Mouse (Mus musculus): ENCODE data around the gene Bpnt1. TPM values are rescaled to one million over a fixed set of nuclear protein-coding genes. Genes with fewer than 3 reads are reported as not detected.

Gene Bpnt1
- total RNA-seq, 2 experiments from 2014 or later = 73.6 to 79.0 TPM

- DNase-seq (ENCODE audit: low spot score in 2 of 2) = no peak
Measured at GRCm38 (mm10) chr1:185329851-185330250, 2.1 kb upstream of the Bpnt1 start.

DNA sequence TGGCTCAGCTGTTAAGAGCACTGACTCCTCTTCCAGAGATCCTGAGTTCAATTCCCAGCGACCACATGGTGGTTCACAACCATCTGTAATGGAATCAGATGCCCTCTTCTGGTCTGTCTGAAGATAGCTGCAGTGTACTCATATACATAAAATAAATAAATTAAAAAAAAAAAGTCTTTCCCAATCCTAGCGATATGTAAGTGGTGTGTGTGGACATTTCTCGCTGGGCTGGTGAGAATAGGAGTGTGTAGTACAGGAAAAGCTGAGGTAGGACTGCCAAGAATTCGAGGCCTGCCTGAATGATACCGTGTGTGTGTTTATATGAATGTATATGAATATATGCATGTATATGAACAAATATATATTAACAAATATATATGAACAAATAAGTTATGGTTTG is 585 bp upstream of the Bpnt1 start:
- DNase-seq (ENCODE audit: low spot score in 2 of 2) = no peak

DNA sequence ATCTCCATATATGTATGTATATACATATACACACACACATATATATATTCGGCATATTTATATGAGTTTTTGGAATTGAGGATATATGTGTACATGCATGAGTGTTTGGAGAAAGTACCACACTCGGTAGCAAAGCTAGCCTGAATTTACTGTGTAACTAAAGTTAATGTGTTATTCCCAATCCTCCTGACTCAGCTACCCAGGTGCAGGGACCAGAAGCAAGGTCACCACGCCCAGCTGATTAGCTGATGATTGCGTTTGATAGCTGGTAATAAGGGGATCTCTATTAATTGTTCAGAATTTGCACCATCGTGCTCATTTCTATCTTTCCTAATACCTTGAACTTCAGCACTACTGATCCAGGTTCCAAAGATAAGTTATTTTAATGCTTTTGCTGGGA is 1.7 kb downstream of the Bpnt1 start:
- no peak for DNase-seq (ENCODE audit: low spot score in 2 of 2)

- DNase-seq (ENCODE audit: low spot score in 2 of 2) = no peak
Measured at GRCm38 (mm10) chr1:185334136-185334535, 2.2 kb downstream of the Bpnt1 start.

DNA sequence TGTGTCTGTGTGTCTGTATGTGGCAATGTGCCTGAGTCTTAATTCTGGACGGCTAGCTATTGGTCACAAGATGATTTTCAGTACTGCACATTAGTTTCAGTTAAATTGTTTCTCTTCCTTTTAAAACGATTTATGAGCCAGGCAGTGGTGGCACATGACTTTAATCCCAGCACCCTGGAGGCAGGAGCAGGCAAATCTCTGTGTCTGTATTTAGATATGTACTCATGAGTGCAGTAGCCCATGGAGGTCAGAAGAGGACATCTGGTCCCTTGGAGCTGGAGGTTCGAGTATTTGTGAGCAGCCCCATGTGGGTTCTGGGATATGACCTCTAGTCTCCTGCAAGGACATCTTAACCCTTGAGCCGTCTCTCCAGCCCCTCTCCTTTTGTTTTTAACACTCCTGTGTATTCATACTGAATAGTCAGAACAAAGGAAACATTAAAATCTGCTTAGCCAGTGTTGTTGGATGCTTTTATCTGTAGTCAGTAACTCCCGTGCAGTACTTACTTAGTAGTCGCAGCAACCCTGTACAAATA is 3.3 kb downstream of the Bpnt1 start:
- no peak for DNase-seq (ENCODE audit: low spot score in 2 of 2)

DNA sequence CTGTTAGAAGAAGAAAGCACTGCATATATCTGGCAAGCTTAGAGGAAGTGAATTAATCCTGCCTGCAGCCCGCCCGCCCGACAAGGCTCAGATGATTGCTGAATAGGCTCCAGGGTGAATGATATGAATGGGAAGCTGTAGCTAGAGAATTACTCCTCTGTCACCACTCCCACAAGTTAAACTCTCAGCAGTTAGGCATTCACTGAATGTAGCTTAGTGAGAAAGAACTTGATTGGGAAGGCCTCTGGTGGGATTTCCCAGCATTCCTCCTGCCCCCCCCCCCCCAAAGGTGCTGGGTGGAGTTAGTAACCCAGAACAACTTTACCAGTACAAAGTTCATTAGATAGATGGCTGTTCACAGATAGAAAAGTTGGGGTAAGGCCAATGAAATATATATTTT is 4.6 kb downstream of the Bpnt1 start:
- no peak for DNase-seq (ENCODE audit: low spot score in 2 of 2)

- DNase-seq (ENCODE audit: low spot score in 2 of 2) = peak in 1 of 2 experiments; percentile 28
Measured at GRCm38 (mm10) chr1:185342441-185342840, 10.5 kb downstream of the Bpnt1 start.

GRCm38 (mm10) chr1:185343422-185343821 is 11.5 kb downstream of the Bpnt1 start:
- no peak for DNase-seq (ENCODE audit: low spot score in 2 of 2)

DNA sequence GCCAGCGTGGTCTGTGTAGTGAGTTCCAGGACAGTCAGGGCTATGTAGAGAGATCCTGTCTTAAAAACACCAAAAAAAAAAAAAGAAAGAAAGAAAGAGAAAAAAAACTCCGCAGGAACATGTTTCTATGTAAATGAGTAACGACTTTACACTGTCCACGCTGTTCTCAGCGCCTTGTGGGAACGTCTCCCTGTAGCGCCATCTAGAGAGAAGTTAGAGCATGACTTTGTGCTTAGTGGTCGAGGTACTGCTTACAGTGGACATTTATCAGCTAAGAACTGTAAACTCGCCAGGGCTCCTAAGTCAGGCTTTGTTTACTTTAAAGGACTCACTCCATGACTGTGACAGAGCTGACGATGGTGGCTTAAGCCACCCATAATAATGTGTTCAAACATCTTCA is 14.2 kb downstream of the Bpnt1 start:
- DNase-seq (ENCODE audit: low spot score in 2 of 2) = no peak

GRCm38 (mm10) chr1:185349741-185350140 is 17.8 kb downstream of the Bpnt1 start:
- no peak for DNase-seq (ENCODE audit: low spot score in 2 of 2)

DNA sequence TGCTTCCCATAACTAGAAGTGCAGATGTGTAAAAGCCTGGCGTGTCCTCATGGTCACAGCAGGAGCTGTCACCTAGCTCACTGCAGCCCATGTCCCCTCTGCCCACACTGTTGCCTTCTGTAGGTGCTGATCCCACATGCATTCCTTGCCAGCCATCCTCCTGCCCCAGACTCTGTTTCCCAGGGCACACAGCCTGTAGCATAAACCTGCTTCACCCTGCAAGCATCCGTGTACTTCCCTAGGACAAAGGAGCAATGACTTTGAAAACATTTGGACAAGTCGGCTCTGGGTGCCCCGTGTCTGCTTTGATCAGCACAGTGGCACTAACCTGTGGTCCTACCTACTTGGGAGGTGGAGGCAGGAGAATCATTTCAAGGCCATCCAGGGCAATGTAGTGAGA is 18.7 kb downstream of the Bpnt1 start:
- no peak for DNase-seq (ENCODE audit: low spot score in 2 of 2)

GRCm38 (mm10) chr1:185352151-185352550 is 20.2 kb downstream of the Bpnt1 start:
- no peak for DNase-seq (ENCODE audit: low spot score in 2 of 2)

GRCm38 (mm10) chr1:185353351-185353750 is 21.4 kb downstream of the Bpnt1 start:
- no peak for DNase-seq (ENCODE audit: low spot score in 2 of 2)

- DNase-seq (ENCODE audit: low spot score in 2 of 2) = no peak
Measured at GRCm38 (mm10) chr1:185354731-185355130, 22.8 kb downstream of the Bpnt1 start.

- DNase-seq (ENCODE audit: low spot score in 2 of 2) = no peak
Measured at GRCm38 (mm10) chr1:185356246-185356645, 24.3 kb downstream of the Bpnt1 start.

DNA sequence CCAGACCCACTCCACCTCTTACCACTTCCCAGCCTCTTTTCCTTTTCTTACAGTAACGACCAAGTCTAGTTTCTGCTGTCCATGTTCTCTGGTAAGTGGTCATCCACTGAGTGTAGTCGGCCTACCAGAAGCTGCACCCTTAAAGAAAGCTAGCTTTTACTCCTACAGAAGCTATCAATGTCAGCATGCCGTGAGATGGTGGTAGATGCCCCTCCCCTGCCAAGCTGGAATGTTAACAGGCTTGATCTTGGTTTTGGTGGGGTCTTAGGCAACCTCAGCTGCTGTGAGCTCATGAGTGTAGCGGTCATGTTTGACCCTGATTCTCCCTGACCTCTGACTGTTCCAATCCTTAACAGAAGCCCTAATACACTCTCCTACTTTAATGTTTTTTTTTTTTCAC is 26.3 kb downstream of the Bpnt1 start:
- DNase-seq (ENCODE audit: low spot score in 2 of 2) = no peak

DNA sequence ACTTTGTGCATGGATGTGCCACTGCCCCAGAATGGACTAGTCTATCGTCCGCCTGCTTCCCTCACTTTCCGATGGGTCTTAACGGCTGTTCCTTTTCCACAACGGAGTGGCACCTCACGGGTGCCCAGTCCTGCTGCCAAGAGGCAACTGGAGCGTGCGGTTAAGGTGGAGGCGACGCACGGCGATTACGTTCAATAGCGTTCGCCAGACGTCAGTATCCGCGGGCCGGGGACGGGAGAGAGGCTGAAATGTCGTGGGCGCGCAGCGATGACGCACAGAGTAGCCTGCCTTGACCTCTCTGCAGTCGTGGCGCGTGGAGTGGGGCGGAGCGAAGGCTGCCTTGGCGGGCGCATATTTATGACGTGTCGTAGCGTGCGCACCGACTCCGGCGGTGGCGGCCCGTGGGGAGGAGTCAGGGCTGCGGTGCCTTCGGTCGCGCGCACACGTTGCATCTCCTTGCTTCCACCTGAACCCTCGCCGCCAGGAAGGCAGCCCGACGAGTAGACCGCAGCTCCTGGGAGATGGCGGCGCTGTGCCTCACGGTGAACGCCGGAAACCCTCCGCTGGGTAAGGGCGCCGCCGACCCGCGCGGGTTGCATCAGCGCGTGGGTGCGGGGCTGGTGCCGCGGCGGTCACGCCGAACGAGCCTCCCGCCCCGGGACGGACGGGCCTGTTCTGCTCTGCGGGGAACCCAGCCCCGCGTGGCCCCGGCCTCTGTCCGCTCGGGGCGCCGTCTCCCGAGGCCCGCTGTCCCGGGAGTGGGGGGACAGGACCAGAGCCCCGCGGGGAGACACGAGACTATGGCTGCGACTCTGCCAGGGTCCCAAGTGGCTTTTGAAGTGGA is 30.9 kb downstream of the Bpnt1 start, which contains the start of gene Eprs:
Eprs (plus strand) TSS at position 368 of the 844 bp plus-strand sequence.
- DNase-seq (ENCODE audit: low spot score in 2 of 2) = peak; percentile 99

GRCm38 (mm10) chr1:185363526-185364182 is 31.7 kb downstream of the Bpnt1 start:
- peak; percentile 33 to 39 for DNase-seq (ENCODE audit: low spot score in 2 of 2)

- no peak for DNase-seq (ENCODE audit: low spot score in 2 of 2)
Measured at GRCm38 (mm10) chr1:185364183-185364540, 32.2 kb downstream of the Bpnt1 start.

GRCm38 (mm10) chr1:185367383-185367782 is 35.4 kb downstream of the Bpnt1 start:
- no peak for DNase-seq (ENCODE audit: low spot score in 2 of 2)

GRCm38 (mm10) chr1:185369979-185370378 is 38.0 kb downstream of the Bpnt1 start:
- no peak for DNase-seq (ENCODE audit: low spot score in 2 of 2)

GRCm38 (mm10) chr1:185376390-185376789 is 44.4 kb downstream of the Bpnt1 start:
- peak; percentile 26 to 69 for DNase-seq (ENCODE audit: low spot score in 2 of 2)

Data from layer of hippocampus, adult 18-20 months (tissue).